Mouse (Mus musculus): ENCODE measurements around the gene Tepp. TPM values are rescaled to one million over a fixed set of nuclear protein-coding genes. Genes with fewer than 3 reads are reported as not detected.
A peak's percentile ranks its signal among the peaks of the same experiment; 100 is the strongest.

Tepp gene
- polyA plus RNA-seq, 1 experiment = not detected

DNA sequence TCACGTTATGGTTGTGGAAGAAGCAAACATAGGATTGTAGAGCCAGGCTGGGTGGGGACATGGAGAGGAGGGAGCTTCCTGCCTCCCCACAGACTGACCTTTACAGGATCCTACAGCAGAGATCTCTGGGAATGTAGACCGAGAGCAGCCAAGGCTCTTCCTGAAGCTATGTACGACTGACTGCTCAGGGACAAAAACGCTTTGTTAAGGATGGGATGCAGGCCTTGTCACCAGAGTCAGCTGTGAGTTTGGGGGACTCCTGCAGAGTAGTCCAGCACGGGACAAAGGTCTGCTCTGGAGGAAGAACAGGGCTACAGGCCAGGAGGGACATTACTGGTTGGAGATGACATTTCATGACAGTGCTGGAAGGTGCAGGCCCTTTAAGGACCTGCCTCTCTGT, 14.3 kb downstream of the Tepp start:
- no peak overlapping the region for H3K27ac ChIP-seq (ENCODE audit: insufficient read depth, low read length)
- no peaks in the 10 kb centered on the region for H3K36me3 ChIP-seq (ENCODE audit: control insufficient read depth, insufficient read depth, low read length, poor library complexity, severe bottlenecking)
- no peak for TF ChIP-seq POLR2A (IDR thresholded peaks at IDR 0.05; ENCODE audit: insufficient read depth, low read length)
- TF ChIP-seq CTCF (IDR thresholded peaks at IDR 0.05; ENCODE audit: low read depth, low read length) = no peak
- TF ChIP-seq EP300 (IDR thresholded peaks at IDR 0.05; ENCODE audit: insufficient read depth, low read depth, low read length) = no peak

DNA sequence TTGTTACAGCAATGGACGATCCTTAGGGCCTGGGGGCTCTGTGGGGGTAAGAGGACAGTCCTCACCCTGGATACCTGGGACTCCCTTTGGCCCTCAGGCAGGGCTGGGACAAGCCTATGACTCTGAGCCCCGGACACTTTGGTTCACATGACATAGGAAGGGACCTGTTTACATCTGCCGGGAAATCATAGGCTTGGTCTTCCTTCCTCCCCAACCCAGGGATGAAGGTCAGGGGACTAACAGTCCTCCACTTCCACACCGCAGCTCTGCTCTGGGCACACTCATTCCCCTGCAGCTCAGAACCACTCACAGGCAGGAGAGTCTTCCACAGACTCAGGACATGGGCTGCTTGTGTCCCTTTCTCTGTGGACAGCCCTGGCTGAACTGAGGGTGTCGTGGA, 16.5 kb downstream of the Tepp start:
- H3K4me3 ChIP-seq (ENCODE audit: low read depth, low read length) = no peak overlapping the region
- no peak overlapping the region for H3K9ac ChIP-seq (ENCODE audit: low read depth, poor library complexity, severe bottlenecking)
- no peak overlapping the region for H3K27ac ChIP-seq (ENCODE audit: insufficient read depth, low read length)
- no peaks in the 10 kb centered on the region for H3K27me3 ChIP-seq (ENCODE audit: control insufficient read depth, insufficient read depth, low read length, poor library complexity, severe bottlenecking)
- TF ChIP-seq POLR2A (IDR thresholded peaks at IDR 0.05; ENCODE audit: insufficient read depth, low read length) = no peak
- no peak for TF ChIP-seq EP300 (IDR thresholded peaks at IDR 0.05; ENCODE audit: insufficient read depth, low read depth, low read length)
- no peak for TF ChIP-seq CTCF (IDR thresholded peaks at IDR 0.05; ENCODE audit: low read depth, low read length)
- no peaks in the 10 kb centered on the region for H3K9me3 ChIP-seq (replicated peaks; ENCODE audit: control insufficient read depth, insufficient read depth, low read length, poor library complexity, severe bottlenecking)
- no peaks in the 10 kb centered on the region for H3K36me3 ChIP-seq (ENCODE audit: control insufficient read depth, insufficient read depth, low read length, poor library complexity, severe bottlenecking)
- no peaks in the 10 kb centered on the region for H3K4me1 ChIP-seq (ENCODE audit: control insufficient read depth, insufficient read depth, low read length)

More for the DNA sequence above, 14.3 kb downstream of the Tepp start:
- Histone ChIP-seq H3K27me3 (ENCODE audit: control insufficient read depth, insufficient read depth, low read length, poor library complexity, severe bottlenecking) (no peaks in the 10 kb centered on the region), H3K9me3 (replicated peaks; ENCODE audit: control insufficient read depth, insufficient read depth, low read length, poor library complexity, severe bottlenecking) (no peaks in the 10 kb centered on the region), H3K9ac (ENCODE audit: low read depth, poor library complexity, severe bottlenecking) (no peak overlapping the region), H3K4me3 (ENCODE audit: low read depth, low read length) (no peak overlapping the region), H3K4me1 (ENCODE audit: control insufficient read depth, insufficient read depth, low read length) (no peaks in the 10 kb centered on the region)

DNA sequence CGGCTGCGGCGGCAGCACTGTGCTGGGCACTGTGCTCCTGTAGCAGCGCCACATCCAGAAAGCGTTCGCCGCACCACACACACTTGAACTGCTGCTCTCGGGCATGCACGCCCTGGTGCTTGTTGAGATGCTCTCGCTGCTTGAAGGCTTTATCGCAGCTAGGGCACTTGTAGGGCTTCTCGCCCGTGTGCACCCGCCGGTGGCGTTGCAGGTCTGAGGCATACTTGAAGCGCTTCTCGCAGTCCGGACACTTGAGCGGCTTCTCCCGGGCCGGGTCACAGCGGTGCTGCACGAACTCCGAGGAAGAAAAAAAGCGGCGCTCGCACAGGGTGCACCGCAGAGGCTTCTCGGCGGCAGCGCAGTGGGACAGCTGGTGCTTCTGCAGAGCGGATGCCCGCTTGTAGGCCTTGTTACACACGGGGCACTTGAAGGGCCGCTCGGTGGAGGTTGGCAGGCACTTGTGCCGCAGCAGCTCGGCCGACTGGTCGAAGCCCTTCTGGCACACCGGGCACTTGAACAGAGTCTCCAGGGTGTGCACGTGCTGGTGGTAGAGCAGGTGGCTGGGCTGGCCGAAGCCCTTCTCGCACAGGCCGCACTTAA, 17.6 kb downstream of the Tepp start:
- TF ChIP-seq EP300 (IDR thresholded peaks at IDR 0.05; ENCODE audit: insufficient read depth, low read depth, low read length) (no peak), CTCF (IDR thresholded peaks at IDR 0.05; ENCODE audit: low read depth, low read length) (no peak), POLR2A (IDR thresholded peaks at IDR 0.05; ENCODE audit: insufficient read depth, low read length) (no peak)
- no peaks in the 10 kb centered on the region for H3K36me3 ChIP-seq (ENCODE audit: control insufficient read depth, insufficient read depth, low read length, poor library complexity, severe bottlenecking)
- no peaks in the 10 kb centered on the region for H3K4me1 ChIP-seq (ENCODE audit: control insufficient read depth, insufficient read depth, low read length)
- H3K27ac ChIP-seq (ENCODE audit: insufficient read depth, low read length) = no peak overlapping the region
- H3K9ac ChIP-seq (ENCODE audit: low read depth, poor library complexity, severe bottlenecking) = peak overlapping the region; percentile 6
- H3K4me3 ChIP-seq (ENCODE audit: low read depth, low read length) = peak overlapping the region; percentile 25
- H3K27me3 ChIP-seq (ENCODE audit: control insufficient read depth, insufficient read depth, low read length, poor library complexity, severe bottlenecking) = no peaks in the 10 kb centered on the region
- H3K9me3 ChIP-seq (replicated peaks; ENCODE audit: control insufficient read depth, insufficient read depth, low read length, poor library complexity, severe bottlenecking) = no peaks in the 10 kb centered on the region

DNA sequence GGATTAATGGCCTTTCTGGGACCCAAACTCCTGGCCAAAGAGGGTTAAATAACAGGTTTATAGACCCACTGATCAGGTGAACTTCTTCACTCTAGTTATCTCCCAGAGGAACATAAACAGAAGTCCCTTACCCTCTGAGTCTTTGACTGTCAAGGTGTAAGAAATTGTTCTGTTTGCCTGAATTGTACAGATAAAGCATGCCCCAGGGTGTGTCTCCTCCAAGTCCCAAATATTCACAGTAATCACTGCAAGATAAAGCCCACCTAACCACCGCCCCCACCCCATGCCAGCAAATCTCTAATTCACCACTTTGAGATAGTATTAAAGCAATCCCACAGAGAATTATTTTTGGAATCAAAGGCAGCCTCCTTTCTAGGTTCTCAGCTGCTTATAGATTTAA, 20.0 kb downstream of the Tepp start:
- H3K27ac ChIP-seq (ENCODE audit: insufficient read depth, low read length) = no peak overlapping the region
- H3K4me3 ChIP-seq (ENCODE audit: low read depth, low read length) = no peak overlapping the region
- TF ChIP-seq EP300 (IDR thresholded peaks at IDR 0.05; ENCODE audit: insufficient read depth, low read depth, low read length) (no peak), POLR2A (IDR thresholded peaks at IDR 0.05; ENCODE audit: insufficient read depth, low read length) (no peak), CTCF (IDR thresholded peaks at IDR 0.05; ENCODE audit: low read depth, low read length) (no peak)
- no peaks in the 10 kb centered on the region for H3K4me1 ChIP-seq (ENCODE audit: control insufficient read depth, insufficient read depth, low read length)
- peak overlapping the region; percentile 91; the same call in 1 of the 2 replicates for H3K9ac ChIP-seq (ENCODE audit: low read depth, poor library complexity, severe bottlenecking)
- no peaks in the 10 kb centered on the region for H3K9me3 ChIP-seq (replicated peaks; ENCODE audit: control insufficient read depth, insufficient read depth, low read length, poor library complexity, severe bottlenecking)
- no peaks in the 10 kb centered on the region for H3K27me3 ChIP-seq (ENCODE audit: control insufficient read depth, insufficient read depth, low read length, poor library complexity, severe bottlenecking)
- no peaks in the 10 kb centered on the region for H3K36me3 ChIP-seq (ENCODE audit: control insufficient read depth, insufficient read depth, low read length, poor library complexity, severe bottlenecking)

DNA sequence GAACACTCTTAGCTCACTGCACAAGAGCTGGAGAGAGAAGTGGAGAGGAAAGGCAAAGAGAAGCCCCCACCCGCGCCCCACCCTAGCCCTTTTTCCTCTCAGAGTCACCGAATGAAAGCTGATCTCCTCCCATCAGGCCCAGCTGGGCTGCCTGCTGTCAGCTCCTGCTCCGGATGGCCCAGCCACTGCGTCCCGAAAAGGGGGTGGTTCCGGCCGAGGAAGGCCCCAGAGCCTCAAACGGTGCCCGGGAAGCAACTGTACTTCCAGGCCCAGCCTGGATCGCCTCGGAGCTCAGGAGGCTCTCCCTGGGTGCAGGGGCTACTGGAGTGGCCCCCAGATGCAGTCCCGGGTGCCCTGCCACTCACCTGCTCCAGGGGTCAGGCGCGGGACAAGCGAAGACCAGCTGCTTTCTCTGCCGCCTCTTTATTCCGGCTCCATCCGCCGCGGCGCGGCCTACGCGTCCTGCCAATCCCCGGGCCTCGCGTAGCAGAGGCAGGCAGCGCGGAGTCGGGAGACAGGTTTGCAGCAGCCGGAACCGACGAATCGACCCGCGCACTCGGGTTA, 20.9 kb downstream of the Tepp start:
- H3K4me3 ChIP-seq (ENCODE audit: low read depth, low read length) = peak overlapping the region; percentile 89
- no peaks in the 10 kb centered on the region for H3K9me3 ChIP-seq (replicated peaks; ENCODE audit: control insufficient read depth, insufficient read depth, low read length, poor library complexity, severe bottlenecking)
- no peaks in the 10 kb centered on the region for H3K36me3 ChIP-seq (ENCODE audit: control insufficient read depth, insufficient read depth, low read length, poor library complexity, severe bottlenecking)
- peak overlapping the region; percentile 91 for H3K9ac ChIP-seq (ENCODE audit: low read depth, poor library complexity, severe bottlenecking)
- H3K27me3 ChIP-seq (ENCODE audit: control insufficient read depth, insufficient read depth, low read length, poor library complexity, severe bottlenecking) = no peaks in the 10 kb centered on the region
- no peak overlapping the region for H3K27ac ChIP-seq (ENCODE audit: insufficient read depth, low read length)
- H3K4me1 ChIP-seq (ENCODE audit: control insufficient read depth, insufficient read depth, low read length) = no peaks in the 10 kb centered on the region
- TF ChIP-seq POLR2A (IDR thresholded peaks at IDR 0.05; ENCODE audit: insufficient read depth, low read length) (no peak), CTCF (IDR thresholded peaks at IDR 0.05; ENCODE audit: low read depth, low read length) (no peak), EP300 (IDR thresholded peaks at IDR 0.05; ENCODE audit: insufficient read depth, low read depth, low read length) (no peak)

DNA sequence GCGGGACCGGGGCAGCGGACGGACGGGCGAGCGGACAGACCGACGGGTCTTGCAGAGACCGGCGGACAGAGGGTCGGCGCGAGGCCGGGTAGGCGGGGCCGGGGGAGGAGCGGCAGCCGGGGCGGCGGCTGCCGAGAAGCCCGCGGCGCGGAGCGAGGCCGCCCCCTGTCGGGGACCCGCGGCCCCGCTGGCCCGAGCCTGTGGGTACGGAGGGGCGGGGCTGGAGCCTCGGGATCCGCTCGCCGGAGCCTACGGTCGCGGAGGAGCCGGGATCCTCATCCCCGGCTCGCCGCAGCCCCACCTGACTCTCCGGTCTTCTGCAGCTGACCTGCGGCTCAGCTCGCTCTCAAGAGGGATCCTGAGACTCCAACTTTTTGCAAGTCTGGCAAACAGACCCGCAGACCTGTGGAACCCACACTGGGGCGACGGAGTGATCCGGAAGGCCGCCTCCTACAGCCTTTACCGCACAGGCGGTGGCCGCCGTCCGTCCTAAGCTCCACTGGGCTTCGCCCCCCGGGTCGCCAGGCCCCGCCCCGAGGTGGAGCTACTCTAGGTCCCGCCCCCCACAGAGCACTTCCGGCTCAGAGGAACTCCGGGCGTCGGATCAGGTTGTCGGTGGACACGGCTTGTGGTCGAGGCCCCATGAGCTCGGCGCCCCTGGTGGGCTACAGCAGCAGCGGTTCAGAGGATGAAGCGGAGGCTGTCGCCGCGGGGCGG, 21.5 kb downstream of the Tepp start, which contains the start of the genes Zfp319 and Usb1:
TSS of gene Zfp319 (minus strand) at position 231 of the 717 bp plus-strand sequence.
TSS of gene Usb1 (plus strand) at position 565 of the 717 bp plus-strand sequence.
- no peaks in the 10 kb centered on the region for H3K9me3 ChIP-seq (replicated peaks; ENCODE audit: control insufficient read depth, insufficient read depth, low read length, poor library complexity, severe bottlenecking)
- 0 out of 2 replicates have a peak, but pooled peaks have one; percentile 43 for TF ChIP-seq EP300 (IDR thresholded peaks at IDR 0.05; ENCODE audit: insufficient read depth, low read depth, low read length)
- peak; percentile 25 for TF ChIP-seq CTCF (IDR thresholded peaks at IDR 0.05; ENCODE audit: low read depth, low read length)
- peak; percentile 51 for TF ChIP-seq POLR2A (IDR thresholded peaks at IDR 0.05; ENCODE audit: insufficient read depth, low read length)
- no peaks in the 10 kb centered on the region for H3K27me3 ChIP-seq (ENCODE audit: control insufficient read depth, insufficient read depth, low read length, poor library complexity, severe bottlenecking)
- H3K36me3 ChIP-seq (ENCODE audit: control insufficient read depth, insufficient read depth, low read length, poor library complexity, severe bottlenecking) = no peaks in the 10 kb centered on the region
- peak within 1 kb of the TSS; percentile 91 for H3K9ac ChIP-seq (ENCODE audit: low read depth, poor library complexity, severe bottlenecking)
- H3K27ac ChIP-seq (ENCODE audit: insufficient read depth, low read length) = peak within 1 kb of the TSS; percentile 86
- peak within 1 kb of the TSS; percentile 93 for H3K4me3 ChIP-seq (ENCODE audit: low read depth, low read length)
- no peaks in the 10 kb centered on the region for H3K4me1 ChIP-seq (ENCODE audit: control insufficient read depth, insufficient read depth, low read length)

All from ES-Bruce4 (cell line).